Mouse (Mus musculus): ENCODE data around the gene Rras2.

Rras2 gene

GRCm38 (mm10) chr7:114071851-114072616 is 45.5 kb downstream of the Rras2 start:
- DNase-seq (ENCODE audit: low read depth) = no peak

GRCm38 (mm10) chr7:114071395-114071794 is 46.2 kb downstream of the Rras2 start:
- DNase-seq (ENCODE audit: low read depth) = no peak

GRCm38 (mm10) chr7:114070458-114070840 is 47.1 kb downstream of the Rras2 start:
- DNase-seq (ENCODE audit: low read depth) = no peak

- DNase-seq (ENCODE audit: low read depth) = no peak
These were observed 47.7 kb downstream of the Rras2 start for GRCm38 (mm10) chr7:114069726-114070457.

- DNase-seq (ENCODE audit: low read depth) = no peak
These were observed 48.5 kb downstream of the Rras2 start for GRCm38 (mm10) chr7:114068956-114069533.

- peak; percentile 70 for DNase-seq (ENCODE audit: low read depth)
These were observed 50.9 kb downstream of the Rras2 start for GRCm38 (mm10) chr7:114066529-114067178.

GRCm38 (mm10) chr7:114065407-114066185 is 52.0 kb downstream of the Rras2 start:
- DNase-seq (ENCODE audit: low read depth) = no peak

GRCm38 (mm10) chr7:114063966-114064365 is 53.6 kb downstream of the Rras2 start:
- DNase-seq (ENCODE audit: low read depth) = no peak

GRCm38 (mm10) chr7:114063534-114063933 is 54.0 kb downstream of the Rras2 start:
- DNase-seq (ENCODE audit: low read depth) = no peak

- DNase-seq (ENCODE audit: low read depth) = no peak
These were observed 55.1 kb downstream of the Rras2 start for GRCm38 (mm10) chr7:114062451-114062850.

- no peak for DNase-seq (ENCODE audit: low read depth)
These were observed 57.1 kb downstream of the Rras2 start for GRCm38 (mm10) chr7:114060445-114060844.

- no peak for DNase-seq (ENCODE audit: low read depth)
These were observed 58.6 kb downstream of the Rras2 start for GRCm38 (mm10) chr7:114058927-114059441.

GRCm38 (mm10) chr7:114058166-114058565 is 59.4 kb downstream of the Rras2 start:
- no peak for DNase-seq (ENCODE audit: low read depth)

- DNase-seq (ENCODE audit: low read depth) = no peak
These were observed 63.9 kb downstream of the Rras2 start for GRCm38 (mm10) chr7:114053720-114054119.

GRCm38 (mm10) chr7:114045814-114046213 is 71.8 kb downstream of the Rras2 start:
- DNase-seq (ENCODE audit: low read depth) = no peak

GRCm38 (mm10) chr7:114043929-114044549 is 73.5 kb downstream of the Rras2 start:
- DNase-seq (ENCODE audit: low read depth) = no peak

GRCm38 (mm10) chr7:114042973-114043928 is 74.3 kb downstream of the Rras2 start:
- no peak for DNase-seq (ENCODE audit: low read depth)

- no peak for DNase-seq (ENCODE audit: low read depth)
These were observed 76.2 kb downstream of the Rras2 start for GRCm38 (mm10) chr7:114041349-114041748.

GRCm38 (mm10) chr7:114037237-114037636 is 80.3 kb downstream of the Rras2 start:
- DNase-seq (ENCODE audit: low read depth) = no peak

- DNase-seq (ENCODE audit: low read depth) = no peak
These were observed 88.0 kb downstream of the Rras2 start for GRCm38 (mm10) chr7:114029596-114029995.
